Mouse (Mus musculus): ENCODE data around the gene Clec4a1.

DNA sequence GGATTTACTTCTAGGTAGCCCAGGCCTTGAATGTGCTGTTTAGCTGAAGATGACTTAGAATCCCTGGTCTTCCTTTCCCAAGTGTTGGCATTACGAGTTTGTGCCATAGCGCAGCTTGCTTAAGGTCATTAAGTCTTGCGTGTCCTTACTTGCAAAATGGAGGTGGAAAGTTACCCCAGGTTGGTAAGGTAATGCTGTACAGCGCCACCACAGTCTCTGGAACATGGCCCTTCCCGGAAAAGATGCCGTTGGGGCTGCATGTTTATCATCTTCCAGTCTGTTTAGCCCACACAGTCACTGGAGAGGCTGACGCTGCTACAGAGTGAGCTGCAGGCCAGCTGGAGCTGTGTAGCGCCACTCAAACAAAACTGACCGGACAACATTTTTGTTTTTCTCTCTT lies 38.0 kb upstream of the Clec4a1 start:
- TF ChIP-seq CTCF (conservative IDR thresholded peaks at IDR 0.05; ENCODE audit: insufficient read depth, insufficient read length, low read depth, low read length) (no peak), POLR2A (IDR thresholded peaks at IDR 0.05; ENCODE audit: low read depth, low read length) (no peak)

Measured in kidney, adult 2 months (tissue).